Mouse (Mus musculus) G1E (cell line): ENCODE results near the gene Il33.

Experiments
- CTCF ChIP-seq: IDR thresholded peaks from 2 replicates; pipeline ENCODE4 v1.5.1; 2012; ENCODE audit warnings: low read depth, low read length, inconsistent platforms, mixed read lengths
- POLR2AphosphoS5 ChIP-seq: IDR thresholded peaks from 2 replicates; pipeline ENCODE4 v1.6.1; 2012; ENCODE audit warnings: low read depth, low read length, inconsistent platforms; ENCODE audit not compliant: insufficient replicate concordance

GRCm38 (mm10) chr19:29926101-29926755 lies 1.3 kb downstream of the Il33 start:
- TF ChIP-seq CTCF (no peak), POLR2AphosphoS5 (no peak)
